Mouse (Mus musculus) ES-E14 (cell line): ENCODE results near the gene Sgms2. TPM values are rescaled to one million over a fixed set of nuclear protein-coding genes. Genes with fewer than 3 reads are reported as not detected.

Experiments used
- DNase-seq: peaks from one replicate; pipeline ENCODE4 v3.0.0-alpha.2; 2013; ENCODE audit warnings: low read depth, low spot score
- H3K27ac ChIP-seq: 2 replicates; pipeline ENCODE4 v1.5.1; 2012; ENCODE audit warnings: low read depth, mild to moderate bottlenecking, low read length, moderate library complexity, mixed read lengths; ENCODE audit not compliant: poor library complexity, insufficient read depth, severe bottlenecking
- H3K36me3 ChIP-seq: 2 replicates; pipeline ENCODE4 v1.6.1; 2012; ENCODE audit warnings: mild to moderate bottlenecking, low read length, moderate library complexity, mixed read lengths; ENCODE audit not compliant: control insufficient read depth, poor library complexity, insufficient read depth, severe bottlenecking
- H3K4me1 ChIP-seq, 2 experiments: fragments of 150-350 bp in 1 of 2; sonication (generic) in 1 of 2; 2 replicates each; pipeline ENCODE4 v1.6.1; 2012; ENCODE audit warnings: low read length in 2 of 2, mild to moderate bottlenecking in 1 of 2, mixed read lengths in 1 of 2; ENCODE audit not compliant: control insufficient read depth in 2 of 2, insufficient read depth in 2 of 2, poor library complexity in 1 of 2
- H3K4me3 ChIP-seq, 2 experiments: fragments of 150-350 bp in 1 of 2; sonication (generic) in 1 of 2; 2 replicates each; pipeline ENCODE4 v1.5.1; 2012; ENCODE audit warnings: low read length in 2 of 2, low read depth in 1 of 2, mild to moderate bottlenecking in 1 of 2, mixed read lengths in 1 of 2; ENCODE audit not compliant: insufficient read depth in 1 of 2, poor library complexity in 1 of 2, severe bottlenecking in 1 of 2
- H3K9ac ChIP-seq: 2 replicates; pipeline ENCODE4 v1.6.1; 2012; ENCODE audit warnings: low read depth, mild to moderate bottlenecking, low read length, mixed read lengths; ENCODE audit not compliant: poor library complexity, insufficient read depth, severe bottlenecking
- H3K9me3 ChIP-seq: fragments of 150-350 bp; sonication (generic); 2 replicates; pipeline ENCODE4 v1.6.1; 2012; ENCODE audit warnings: low read depth, mild to moderate bottlenecking, low read length; ENCODE audit not compliant: control insufficient read depth, insufficient read depth
- CHD2 ChIP-seq: IDR thresholded peaks from 2 replicates; pipeline ENCODE4 v1.6.1; 2014; ENCODE audit warnings: mild to moderate bottlenecking, low read depth, low read length, inconsistent platforms
- HCFC1 ChIP-seq: IDR thresholded peaks from 2 replicates; pipeline ENCODE4 v1.6.1; 2012; ENCODE audit warnings: low read length, inconsistent platforms, borderline replicate concordance; ENCODE audit not compliant: insufficient read depth
- MAFK ChIP-seq: IDR thresholded peaks from 2 replicates; pipeline ENCODE4 v1.6.1; 2014; ENCODE audit warnings: mild to moderate bottlenecking, low read depth, low read length, inconsistent platforms; ENCODE audit not compliant: insufficient read depth
- ZC3H11A ChIP-seq: IDR thresholded peaks from 2 replicates; pipeline ENCODE4 v1.6.1; 2012; ENCODE audit warnings: low read depth, mild to moderate bottlenecking, inconsistent platforms, low read length, borderline replicate concordance
- ZNF384 ChIP-seq: IDR thresholded peaks from 2 replicates; pipeline ENCODE4 v1.6.1; 2012; ENCODE audit warnings: low read depth, low read length, inconsistent platforms
- in situ Hi-C, 2 experiments: fragments of 600-800 bp; cut with MboI; formaldehyde crosslinking; loops; one replicate each; pipeline ENCODE4 v1.15.1; 2025; ENCODE audit warnings: low sequenced_read_pairs in 2 of 2, inconsistent platforms in 1 of 2; ENCODE audit not compliant: unreplicated experiment in 2 of 2
- total RNA-seq: library from RNA; depleted of rRNA; stranded (reverse); fragments of 300-350 nt; gene quantifications from 2 replicates; pipeline ENCODE4 v1.2.3, GENCODE M21; 2012

Gene Sgms2
- total RNA-seq, 1 experiment: 2.1 TPM

GRCm38 (mm10) chr3:131511616-131512015 is 20.4 kb upstream of the Sgms2 start:
- Histone ChIP-seq H3K36me3 (no peaks in the 10 kb centered on the region), H3K9me3 (no peaks in the 10 kb centered on the region), H3K27ac (no peak overlapping the region), H3K4me3 (no peak overlapping the region), H3K4me1 (no peaks in the 10 kb centered on the region), H3K9ac (no peak overlapping the region)
- no peak for TF ChIP-seq CHD2
- TF ChIP-seq ZC3H11A: no peak
- TF ChIP-seq ZNF384: no peak
- no peak for TF ChIP-seq HCFC1
- no peak for TF ChIP-seq MAFK
- no peak for DNase-seq
- in situ Hi-C loops: no loop called here

- Histone ChIP-seq H3K27ac (no peak overlapping the region), H3K4me1 (no peaks in the 10 kb centered on the region), H3K4me3 (no peak overlapping the region), H3K9me3 (no peaks in the 10 kb centered on the region), H3K9ac (no peak overlapping the region; the same call in 1 of the 2 replicates), H3K36me3 (no peaks in the 10 kb centered on the region)
- TF ChIP-seq CHD2 (no peak), MAFK (no peak), ZNF384 (no peak), HCFC1 (no peak), ZC3H11A (no peak)
- in situ Hi-C loops: no loop called here
- DNase-seq: no peak
These were observed 16.8 kb upstream of the Sgms2 start for GRCm38 (mm10) chr3:131508024-131508423.

GRCm38 (mm10) chr3:131504595-131505223 is 13.5 kb upstream of the Sgms2 start:
- Histone ChIP-seq H3K4me1 (no peaks in the 10 kb centered on the region), H3K9me3 (no peaks in the 10 kb centered on the region), H3K36me3 (no peaks in the 10 kb centered on the region), H3K9ac (no peak overlapping the region), H3K27ac (no peak overlapping the region), H3K4me3 (no peak overlapping the region)
- no peak for DNase-seq
- TF ChIP-seq HCFC1 (no peak), CHD2 (no peak), ZNF384 (no peak), ZC3H11A (no peak), MAFK (no peak)
- in situ Hi-C loops: no loop called here

GRCm38 (mm10) chr3:131501677-131502370 is 10.6 kb upstream of the Sgms2 start:
- Histone ChIP-seq H3K27ac (no peak overlapping the region), H3K4me1 (no peaks in the 10 kb centered on the region), H3K9ac (no peak overlapping the region), H3K9me3 (no peaks in the 10 kb centered on the region), H3K4me3 (no peak overlapping the region), H3K36me3 (no peaks in the 10 kb centered on the region)
- in situ Hi-C loops: no loop called here
- no peak for DNase-seq
- TF ChIP-seq ZNF384: no peak
- TF ChIP-seq CHD2: no peak
- TF ChIP-seq ZC3H11A: no peak
- TF ChIP-seq HCFC1: no peak
- no peak for TF ChIP-seq MAFK
